Mouse (Mus musculus): Measurements from ENCODE around the gene Ing4. TPM values are rescaled to one million over a fixed set of nuclear protein-coding genes. Genes with fewer than 3 reads are reported as not detected.

Gene Ing4
- polyA plus RNA-seq, 1 experiment from 2014 or later: 102 TPM

DNA sequence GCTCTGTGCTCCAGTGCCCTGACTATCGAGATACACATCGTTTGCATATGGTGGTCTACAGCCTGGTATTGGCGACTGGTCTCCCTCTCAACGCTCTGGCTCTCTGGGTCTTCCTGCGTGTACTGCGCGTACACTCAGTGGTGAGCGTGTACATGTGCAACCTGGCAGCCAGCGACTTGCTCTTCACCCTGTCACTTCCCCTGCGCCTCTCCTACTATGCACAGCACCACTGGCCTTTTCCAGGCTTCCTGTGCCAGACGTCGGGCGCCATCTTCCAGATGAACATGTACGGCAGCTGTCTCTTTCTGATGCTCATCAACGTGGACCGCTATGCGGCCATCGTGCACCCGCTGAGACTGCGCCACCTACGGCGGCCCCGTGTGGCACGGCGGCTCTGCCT is 41.8 kb downstream of the Ing4 start:
- Histone ChIP-seq H3K4me1 (peaks cover 10% of the 10 kb centered on the region; the same call in 1 of the 2 replicates), H3K36me3 (no peaks in the 10 kb centered on the region), H3K4me2 (peak overlapping the region; percentile 78), H3K9me3 (no peaks in the 10 kb centered on the region), H3K27ac (peak overlapping the region; percentile 67; the same call in 1 of the 2 replicates), H3K9ac (peak overlapping the region; percentile 27; the same call in 1 of the 2 replicates), H3K27me3 (replicated peaks) (0 out of 2 replicates have a peak, but pooled peaks cover 2% of the 10 kb centered on the region), H3K4me3 (replicated peaks) (peak overlapping the region; percentile 42)
- WGBS: 23% methylated on average over 25 of the region's 25 CpGs
- ATAC-seq (ENCODE audit: insufficient read depth, low FRiP score, low read depth): no peak; the same call in 1 of the 2 replicates

DNA sequence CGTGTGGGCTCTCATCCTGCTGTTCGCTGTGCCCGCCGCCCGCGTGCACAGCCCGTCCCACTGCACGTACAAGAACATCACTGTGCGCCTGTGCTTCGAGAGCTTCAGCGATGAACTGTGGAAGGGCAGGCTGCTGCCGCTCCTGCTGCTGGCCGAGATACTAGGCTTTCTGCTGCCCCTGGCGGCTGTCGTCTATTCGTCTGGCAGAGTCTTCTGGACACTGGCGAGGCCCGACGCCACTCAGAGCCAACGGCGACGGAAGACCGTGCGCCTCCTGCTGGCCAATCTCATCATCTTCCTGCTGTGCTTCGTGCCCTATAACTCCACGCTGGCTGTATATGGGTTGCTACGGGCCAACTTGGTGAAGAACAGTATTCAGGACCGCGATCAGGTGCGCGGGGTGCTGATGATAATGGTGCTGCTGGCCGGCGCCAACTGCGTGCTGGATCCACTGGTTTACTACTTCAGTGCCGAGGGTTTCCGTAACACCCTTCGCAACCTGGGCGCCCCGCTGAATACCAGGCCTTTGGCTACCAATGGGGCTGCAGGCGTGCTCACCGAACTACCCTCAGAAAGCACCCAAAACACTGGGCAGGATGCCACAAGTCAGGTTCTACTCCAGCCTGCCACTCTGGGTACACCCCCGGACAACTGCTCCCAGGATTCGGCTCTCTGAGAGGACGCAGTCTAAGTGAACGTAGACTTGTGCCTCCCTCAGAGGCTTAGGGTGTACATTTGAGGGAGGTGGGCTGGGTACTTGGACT is 42.4 kb downstream of the Ing4 start:
- ATAC-seq (ENCODE audit: insufficient read depth, low FRiP score, low read depth): peak; percentile 88
- 0 out of 2 replicates have a peak, but pooled peaks cover 2% of the 10 kb centered on the region for H3K27me3 ChIP-seq (replicated peaks)
- no peaks in the 10 kb centered on the region for H3K9me3 ChIP-seq
- no peaks in the 10 kb centered on the region for H3K36me3 ChIP-seq
- peak overlapping the region; percentile 42 for H3K4me3 ChIP-seq (replicated peaks)
- 25% methylated on average over 45 of the region's 45 CpGs for WGBS
- peak overlapping the region; percentile 78 for H3K4me2 ChIP-seq
- peaks cover 10% of the 10 kb centered on the region; the same call in 1 of the 2 replicates for H3K4me1 ChIP-seq
- H3K27ac ChIP-seq: peak overlapping the region; percentile 67; the same call in 1 of the 2 replicates
- peak overlapping the region; percentile 27; the same call in 1 of the 2 replicates for H3K9ac ChIP-seq

DNA sequence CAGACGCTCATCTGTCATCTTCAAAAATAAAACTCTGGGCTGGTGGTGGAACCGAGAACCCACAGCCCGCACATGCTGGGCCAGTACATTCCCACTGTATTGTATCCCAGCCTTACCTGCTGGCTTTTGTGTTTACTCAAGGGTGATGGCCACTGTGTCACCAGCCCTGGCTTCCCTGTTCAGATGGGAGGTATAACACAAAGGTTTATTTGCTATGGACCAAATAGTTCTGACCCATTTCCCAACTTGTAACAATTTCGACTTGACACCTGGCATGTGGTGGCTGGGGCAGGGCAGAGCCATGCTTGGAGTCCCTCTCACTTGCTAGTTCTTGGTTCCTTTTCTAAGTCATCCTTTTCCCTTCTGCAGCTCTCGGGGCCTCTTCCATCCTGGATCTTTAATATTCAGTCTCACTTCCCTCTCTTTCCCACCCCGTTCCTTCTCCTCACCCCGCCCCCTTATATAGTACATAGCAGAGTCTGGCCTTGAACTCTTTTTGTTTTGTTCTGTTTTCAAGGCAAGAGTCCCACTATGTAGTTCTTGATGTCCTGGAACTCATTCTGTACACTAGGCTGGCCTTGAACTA is 43.3 kb downstream of the Ing4 start:
- Histone ChIP-seq H3K4me1 (peaks cover 10% of the 10 kb centered on the region; the same call in 1 of the 2 replicates), H3K4me2 (no peak overlapping the region), H3K9ac (no peak overlapping the region), H3K4me3 (replicated peaks) (no peak overlapping the region), H3K27me3 (replicated peaks) (no peaks in the 10 kb centered on the region), H3K9me3 (no peaks in the 10 kb centered on the region), H3K27ac (no peak overlapping the region), H3K36me3 (no peaks in the 10 kb centered on the region)
- 83% methylated on average over 7 of the region's 7 CpGs for WGBS
- ATAC-seq (ENCODE audit: insufficient read depth, low FRiP score, low read depth): no peak

DNA sequence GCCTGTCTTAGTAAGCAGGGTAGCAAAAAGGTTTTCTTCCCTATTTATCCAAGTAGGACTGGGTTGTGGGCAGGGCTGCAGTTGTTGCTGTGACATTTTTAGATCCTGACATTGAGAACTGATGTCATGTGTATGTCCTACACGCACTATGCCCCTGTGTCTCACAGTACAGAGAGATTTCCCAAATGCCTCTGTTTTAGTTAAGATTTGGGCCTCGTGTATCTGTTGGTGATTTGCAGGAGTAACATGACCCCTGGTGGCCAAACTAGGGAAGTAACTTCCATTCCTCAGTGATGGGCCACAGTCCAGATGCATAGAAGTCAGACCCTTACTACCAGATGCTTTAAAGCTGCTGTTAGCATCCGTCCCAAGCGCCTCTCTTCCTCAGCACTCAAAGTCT is 44.9 kb downstream of the Ing4 start:
- H3K9me3 ChIP-seq: no peaks in the 10 kb centered on the region
- no peak overlapping the region for H3K4me3 ChIP-seq (replicated peaks)
- H3K9ac ChIP-seq: no peak overlapping the region
- no peak for ATAC-seq (ENCODE audit: insufficient read depth, low FRiP score, low read depth)
- no peaks in the 10 kb centered on the region for H3K36me3 ChIP-seq
- no peak overlapping the region for H3K4me2 ChIP-seq
- no peaks in the 10 kb centered on the region for H3K27me3 ChIP-seq (replicated peaks)
- peaks cover 21% of the 10 kb centered on the region for H3K4me1 ChIP-seq
- H3K27ac ChIP-seq: no peak overlapping the region
- 4% methylated on average over 4 of the region's 4 CpGs for WGBS

DNA sequence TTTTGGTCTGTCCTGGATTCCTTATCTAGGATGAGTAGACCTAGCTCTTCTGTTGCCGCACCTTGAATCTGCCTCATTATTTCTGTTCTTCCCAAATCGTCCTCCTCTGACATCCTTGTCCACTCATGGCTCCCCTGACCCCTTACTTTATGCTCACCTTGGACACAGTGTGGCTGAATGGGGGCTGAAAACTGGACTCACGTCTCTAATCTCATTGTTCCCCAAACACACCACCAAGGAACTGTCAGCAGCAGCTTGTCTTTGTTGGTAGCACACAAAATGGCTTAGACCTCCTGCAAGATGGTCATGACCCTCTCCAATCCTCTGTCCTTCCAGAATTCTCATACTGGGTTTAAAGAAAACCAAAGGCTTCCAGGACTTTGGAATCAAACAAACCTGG is 48.4 kb downstream of the Ing4 start:
- H3K4me2 ChIP-seq: no peak overlapping the region
- H3K27me3 ChIP-seq (replicated peaks): no peaks in the 10 kb centered on the region
- H3K36me3 ChIP-seq: no peaks in the 10 kb centered on the region
- H3K9ac ChIP-seq: no peak overlapping the region
- no peak for ATAC-seq (ENCODE audit: insufficient read depth, low FRiP score, low read depth)
- peaks cover 33% of the 10 kb centered on the region for H3K4me1 ChIP-seq
- H3K4me3 ChIP-seq (replicated peaks): no peak overlapping the region
- no peaks in the 10 kb centered on the region for H3K9me3 ChIP-seq
- 80% methylated on average over 3 of the region's 3 CpGs for WGBS
- H3K27ac ChIP-seq: peak overlapping the region; percentile 96

DNA sequence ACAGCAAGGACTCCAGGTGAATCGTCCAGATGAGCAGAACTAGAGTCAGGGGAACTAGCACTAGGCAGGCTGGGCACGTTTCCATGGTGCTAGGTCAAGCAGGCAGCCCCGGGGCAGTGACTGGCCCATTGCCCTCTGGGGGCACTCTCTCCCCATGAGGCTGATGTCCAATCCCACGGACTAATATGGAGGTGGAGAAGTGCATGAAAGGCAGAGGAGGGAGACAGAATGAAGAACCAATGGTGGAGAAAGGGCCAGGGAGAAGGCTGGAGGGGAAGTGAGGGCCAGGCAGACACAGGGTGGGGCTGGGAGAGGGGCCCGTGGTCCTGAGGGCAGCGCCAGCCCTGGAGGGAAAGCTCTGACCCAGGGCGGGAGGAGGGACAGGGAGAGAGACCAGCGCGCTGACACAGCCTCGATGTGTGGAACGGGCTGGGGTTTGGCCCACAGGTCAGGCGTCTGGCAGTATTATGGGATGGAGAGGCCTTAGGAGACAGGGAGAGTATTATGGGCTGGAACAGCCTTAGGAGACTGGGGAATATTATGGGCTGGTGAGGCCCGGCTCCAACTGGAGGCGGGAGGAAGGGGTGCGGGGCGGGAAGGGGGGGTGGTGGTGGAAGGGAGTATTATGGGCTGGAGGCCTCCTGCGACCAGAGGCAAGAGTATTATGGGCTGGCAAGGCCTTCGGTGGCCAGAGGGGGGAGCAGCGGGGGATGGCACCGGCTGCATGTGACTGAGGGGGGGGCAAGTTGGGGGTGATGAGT is 49.2 kb downstream of the Ing4 start:
- Histone ChIP-seq H3K9me3 (no peaks in the 10 kb centered on the region), H3K27me3 (replicated peaks) (no peaks in the 10 kb centered on the region), H3K4me2 (peak overlapping the region; percentile 62), H3K36me3 (no peaks in the 10 kb centered on the region), H3K4me3 (replicated peaks) (peak overlapping the region; percentile 24; the same call in 1 of the 2 replicates), H3K4me1 (peaks cover 33% of the 10 kb centered on the region), H3K27ac (peak overlapping the region; percentile 96), H3K9ac (no peak overlapping the region)
- peak; percentile 73 for ATAC-seq (ENCODE audit: insufficient read depth, low FRiP score, low read depth)
- WGBS: 1% methylated on average over 20 of the region's 20 CpGs

DNA sequence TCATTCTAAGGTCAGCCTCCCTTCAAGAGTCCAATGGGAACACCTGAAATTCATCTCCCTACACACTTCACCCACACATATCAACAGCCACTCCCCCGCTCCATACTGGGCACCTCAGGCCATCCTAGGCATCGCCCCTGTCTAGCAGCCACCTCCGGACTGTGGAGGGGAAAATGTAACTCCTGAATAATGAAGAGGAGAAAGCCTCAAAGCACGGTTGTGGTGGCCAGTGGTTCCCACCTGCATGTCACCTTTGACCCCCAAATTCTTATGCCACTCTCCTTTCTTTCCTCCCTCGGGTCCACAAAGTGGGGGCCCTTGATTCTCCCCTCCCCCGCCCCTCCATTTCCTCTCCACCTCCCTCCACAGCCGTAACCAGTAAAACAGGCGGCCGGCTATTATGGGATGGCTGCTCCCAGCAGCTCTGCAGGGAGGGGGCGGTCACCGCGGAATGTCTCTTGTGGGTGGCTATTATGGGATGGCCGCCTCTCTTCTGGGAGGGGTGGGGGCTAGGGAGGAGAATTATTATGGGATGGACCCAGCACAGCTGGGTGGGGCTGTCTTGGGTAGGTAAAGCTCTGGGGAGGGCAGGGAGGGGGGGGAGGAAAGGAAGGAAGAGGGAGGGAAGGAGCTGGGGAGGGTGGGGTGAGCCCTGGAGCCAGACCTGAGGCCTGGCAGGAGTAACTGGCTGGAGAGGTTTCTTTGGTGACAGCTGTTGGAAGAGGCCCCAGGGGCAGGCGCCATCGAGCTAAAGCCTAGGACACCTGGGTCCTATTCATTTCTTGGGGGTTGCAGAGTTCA is 50.2 kb downstream of the Ing4 start:
- Histone ChIP-seq H3K4me3 (replicated peaks) (peak overlapping the region; percentile 24), H3K27ac (peak overlapping the region; percentile 96), H3K9me3 (no peaks in the 10 kb centered on the region), H3K36me3 (no peaks in the 10 kb centered on the region), H3K27me3 (replicated peaks) (no peaks in the 10 kb centered on the region), H3K4me1 (peaks cover 28% of the 10 kb centered on the region), H3K9ac (peak overlapping the region; percentile 16; the same call in 1 of the 2 replicates), H3K4me2 (peak overlapping the region; percentile 62)
- ATAC-seq (ENCODE audit: insufficient read depth, low FRiP score, low read depth): peak; percentile 72
- WGBS: 3% methylated on average over 14 of the region's 15 CpGs

DNA sequence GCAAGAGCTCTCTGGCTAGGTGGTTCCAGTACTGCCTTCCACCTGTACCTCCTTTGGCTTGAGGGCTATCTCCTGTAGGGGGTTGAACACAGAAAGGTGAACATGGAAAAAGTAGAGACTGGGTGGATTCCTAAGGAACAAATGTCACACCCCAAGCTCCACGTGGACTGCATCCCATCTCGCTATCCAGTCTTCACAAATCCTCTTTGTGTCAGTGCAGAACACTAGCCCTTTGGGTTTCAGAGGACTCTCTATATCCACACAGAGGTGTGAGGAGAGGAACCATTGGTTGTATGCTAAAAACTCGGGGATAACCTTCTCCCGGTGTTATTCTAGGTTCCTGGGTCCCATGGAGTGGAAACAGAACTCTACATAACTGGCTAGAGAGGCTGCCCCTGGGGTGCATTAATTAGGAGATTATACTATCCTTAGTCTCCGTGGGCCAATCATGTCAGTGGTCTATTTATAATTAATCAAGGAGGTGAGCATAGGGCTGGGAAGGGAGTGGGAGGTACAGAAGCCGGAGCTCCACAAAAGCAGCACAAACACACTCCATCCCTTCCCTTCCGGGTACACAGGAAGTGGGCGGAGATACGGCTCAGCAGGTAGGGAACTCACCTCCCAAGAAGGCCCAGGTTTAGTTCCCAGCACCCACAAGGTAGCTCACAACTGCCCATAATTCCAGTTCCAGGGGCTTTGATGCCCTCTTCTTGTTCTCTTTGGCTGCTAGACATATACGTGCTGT is 51.0 kb downstream of the Ing4 start:
- Histone ChIP-seq H3K36me3 (no peaks in the 10 kb centered on the region), H3K4me2 (peak overlapping the region; percentile 62), H3K4me3 (replicated peaks) (0 out of 2 replicates have a peak overlapping the region, but pooled peaks have one; percentile 24), H3K27ac (peak overlapping the region; percentile 96), H3K4me1 (peaks cover 28% of the 10 kb centered on the region), H3K9ac (peak overlapping the region; percentile 16; the same call in 1 of the 2 replicates), H3K9me3 (no peaks in the 10 kb centered on the region), H3K27me3 (replicated peaks) (no peaks in the 10 kb centered on the region)
- no peak for ATAC-seq (ENCODE audit: insufficient read depth, low FRiP score, low read depth)
- 47% methylated on average over 10 of the region's 10 CpGs for WGBS

DNA sequence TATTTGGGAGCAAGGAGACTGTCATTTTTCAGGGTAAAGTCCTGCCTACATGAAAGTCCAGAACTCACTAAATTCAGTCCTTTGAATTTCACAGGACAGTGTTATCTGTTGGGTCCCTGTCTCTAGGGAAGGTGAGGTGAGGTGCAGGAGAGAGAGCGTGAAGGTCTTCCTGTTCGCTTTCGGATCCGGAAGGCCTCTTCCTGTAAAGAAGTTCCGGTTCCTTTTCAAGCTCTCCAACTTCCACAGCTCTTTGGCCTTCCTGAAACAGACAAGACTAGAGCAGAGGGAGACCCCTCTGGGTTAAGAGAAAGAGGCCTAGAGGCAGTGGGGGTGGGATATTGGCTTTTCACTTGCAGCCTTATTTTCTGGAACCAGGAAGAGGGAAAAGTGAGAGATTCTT is 52.8 kb downstream of the Ing4 start:
- no peak overlapping the region for H3K4me3 ChIP-seq (replicated peaks)
- H3K9me3 ChIP-seq: no peaks in the 10 kb centered on the region

DNA sequence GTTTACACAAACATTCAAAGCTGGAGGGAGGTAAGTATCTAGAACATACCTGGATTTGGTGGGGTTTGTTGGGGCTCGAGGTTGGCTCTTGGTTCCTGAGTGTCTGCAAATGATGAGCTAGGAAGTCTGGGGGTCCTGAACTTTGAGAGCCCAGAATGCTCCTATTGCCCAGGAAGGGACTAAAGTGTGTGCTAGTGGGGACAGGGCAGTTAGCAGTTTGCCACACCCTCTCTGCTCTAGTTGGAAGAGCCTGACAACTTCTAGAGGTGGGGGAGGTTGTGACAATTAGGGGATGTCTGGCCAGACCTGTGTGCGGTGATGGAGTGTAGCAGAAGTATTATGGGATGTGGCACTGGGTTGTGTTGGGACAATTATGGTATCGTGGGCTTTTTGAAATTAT is 55.3 kb downstream of the Ing4 start:
- H3K4me2 ChIP-seq: no peak overlapping the region
- peak overlapping the region; percentile 92 for H3K27ac ChIP-seq
- 0 out of 2 replicates have a peak, but pooled peaks cover under 1% of the 10 kb centered on the region for H3K36me3 ChIP-seq
- peaks cover 41% of the 10 kb centered on the region for H3K4me1 ChIP-seq
- no peak overlapping the region for H3K9ac ChIP-seq
- H3K4me3 ChIP-seq (replicated peaks): no peak overlapping the region
- no peak for ATAC-seq (ENCODE audit: insufficient read depth, low FRiP score, low read depth)
- WGBS: 50% methylated on average over 3 of the region's 3 CpGs
- no peaks in the 10 kb centered on the region for H3K27me3 ChIP-seq (replicated peaks)
- H3K9me3 ChIP-seq: no peaks in the 10 kb centered on the region

More for the DNA sequence above, 52.8 kb downstream of the Ing4 start:
- Histone ChIP-seq H3K27ac (no peak overlapping the region), H3K9ac (no peak overlapping the region), H3K4me2 (no peak overlapping the region), H3K36me3 (no peaks in the 10 kb centered on the region), H3K4me1 (peaks cover 32% of the 10 kb centered on the region), H3K27me3 (replicated peaks) (no peaks in the 10 kb centered on the region)
- ATAC-seq (ENCODE audit: insufficient read depth, low FRiP score, low read depth): no peak
- 76% methylated on average over 5 of the region's 5 CpGs for WGBS

All from stomach, embryonic 15.5 days (tissue).